Mouse (Mus musculus): ENCODE data around the gene Eci2. TPM values are rescaled to one million over a fixed set of nuclear protein-coding genes. Genes with fewer than 3 reads are reported as not detected.

The Eci2 gene
- 25.0 TPM for polyA plus RNA-seq (2014; fragmentation: Illumina TruSeq; extraction: RNeasy Lipid Tissue Mini Kit (QIAGEN cat#74804); ENCODE audit: low read depth, low replicate concordance)

DNA sequence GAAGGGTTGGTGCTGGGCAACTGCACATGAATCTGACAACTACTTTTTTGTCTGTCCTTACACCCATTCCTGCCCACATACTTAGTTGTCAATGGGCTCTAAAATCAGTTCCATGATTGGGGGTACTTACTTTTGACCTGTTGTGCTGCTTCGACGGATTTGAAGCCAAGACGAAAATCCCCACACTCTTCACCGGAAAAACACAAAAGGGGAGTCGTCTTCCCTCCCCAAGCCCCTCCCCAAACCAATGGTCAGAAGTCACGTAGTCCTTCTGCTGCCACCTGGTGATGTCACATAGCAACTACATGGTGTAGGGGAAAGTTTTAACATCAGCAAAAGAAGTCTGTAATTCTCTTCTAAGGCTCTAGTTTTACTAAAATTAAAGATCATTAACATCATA lies at the start of gene Eci2:
TSS of gene Eci2 (minus strand) at position 218 of the 400 bp plus-strand sequence.

DNA sequence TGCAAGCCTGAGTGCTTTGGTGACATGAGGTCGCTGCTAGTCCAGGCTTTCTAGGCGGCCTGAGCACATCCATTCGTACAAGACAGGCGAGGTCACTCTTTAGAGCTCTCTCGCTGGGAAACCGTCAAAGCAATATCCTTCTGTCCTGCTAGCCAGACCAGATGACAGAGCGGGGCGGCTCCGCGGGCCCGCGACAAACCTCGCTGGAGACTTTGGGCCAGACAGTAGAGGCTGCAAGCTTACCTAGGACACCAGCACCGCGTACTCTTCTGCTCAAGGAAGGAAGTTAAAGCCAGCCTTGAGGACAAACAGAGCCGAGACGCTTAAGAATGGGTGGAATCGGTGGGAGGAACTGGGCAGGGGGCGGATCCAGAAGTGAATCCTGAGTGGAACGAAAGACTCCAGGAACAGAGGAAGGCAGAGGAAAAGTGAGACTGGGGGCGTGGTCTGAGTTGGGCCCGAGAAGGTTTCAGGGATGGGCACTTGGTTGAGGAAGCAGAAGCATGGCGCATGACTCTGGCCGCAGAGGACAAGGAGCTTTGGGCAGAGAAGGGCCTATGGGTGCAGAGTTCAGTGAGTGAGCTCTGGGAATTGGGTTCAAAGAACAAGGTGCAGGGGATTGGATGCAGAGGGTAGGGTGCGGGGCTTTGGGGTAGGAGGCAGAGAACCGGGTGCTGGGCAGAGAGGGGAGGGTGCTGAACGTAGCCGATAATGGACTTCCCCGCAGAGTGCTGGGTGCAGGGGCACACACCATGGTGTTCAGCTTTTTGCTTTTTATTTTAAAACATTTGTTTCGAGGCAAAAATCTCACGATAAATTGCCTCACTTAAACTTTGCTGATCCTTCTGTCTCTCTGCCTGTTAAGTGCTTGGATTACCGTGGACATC lies 63.1 kb downstream of the Eci2 start, which contains the start of gene Eci3:
TSS of gene Eci3 (minus strand) at position 300 of the 887 bp plus-strand sequence.

Other genes with a start within 250 kb of the Eci2 start
- 67.9 TPM for gene Prpf4b, start 151.8 kb downstream of the Eci2 start, polyA plus RNA-seq (2014; fragmentation: Illumina TruSeq; extraction: RNeasy Lipid Tissue Mini Kit (QIAGEN cat#74804); ENCODE audit: low read depth, low replicate concordance)
- 528 TPM for gene Fam217a, start 102.8 kb downstream of the Eci2 start, polyA plus RNA-seq (2014; fragmentation: Illumina TruSeq; extraction: RNeasy Lipid Tissue Mini Kit (QIAGEN cat#74804); ENCODE audit: low read depth, low replicate concordance)
- 317 TPM for gene 4933417A18Rik, start 102.7 kb downstream of the Eci2 start, polyA plus RNA-seq (2014; fragmentation: Illumina TruSeq; extraction: RNeasy Lipid Tissue Mini Kit (QIAGEN cat#74804); ENCODE audit: low read depth, low replicate concordance)
- not detected for gene Eci3, start 63.3 kb downstream of the Eci2 start, polyA plus RNA-seq (2014; fragmentation: Illumina TruSeq; extraction: RNeasy Lipid Tissue Mini Kit (QIAGEN cat#74804); ENCODE audit: low read depth, low replicate concordance)